Mouse (Mus musculus): Measurements from ENCODE around the gene Vamp8.

Vamp8 gene

GRCm38 (mm10) chr6:72389941-72390771 lies at the start of gene Vamp8:
Gene Vamp8 (minus strand): TSS chr6:72390703.
- peak; percentile 93 for DNase-seq

- peak; percentile 89 for DNase-seq
Measured at GRCm38 (mm10) chr6:72439355-72440185, 49.1 kb upstream of the Vamp8 start, which contains the start of gene Mat2a. Gene Mat2a (minus strand): TSS chr6:72439558.

DNA sequence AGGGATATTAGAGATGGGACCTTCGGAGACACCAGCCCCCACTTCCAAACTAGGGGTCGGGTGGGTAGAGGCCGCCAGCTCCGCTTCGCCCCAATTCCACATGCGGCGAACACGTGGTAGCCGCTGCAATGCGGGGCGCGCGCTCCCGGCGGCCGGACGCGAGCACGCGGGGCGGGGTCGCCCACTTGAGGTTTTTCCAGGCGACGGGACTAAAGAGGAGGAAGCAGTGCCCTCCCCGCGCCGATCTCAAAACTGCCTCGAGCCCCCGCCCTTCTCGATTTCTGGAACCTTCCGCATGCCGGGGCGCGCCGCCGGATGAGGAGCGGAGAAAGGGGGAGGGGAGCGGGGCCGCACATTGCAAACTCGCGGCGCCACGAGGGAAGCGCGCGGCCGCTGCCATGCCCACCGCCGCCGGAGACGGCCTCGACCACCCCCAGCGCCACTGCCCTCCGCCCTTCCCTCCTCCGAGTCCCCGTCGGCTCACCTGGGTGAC lies 48.4 kb upstream of the Vamp8 start:
- DNase-seq = peak; percentile 97

DNA sequence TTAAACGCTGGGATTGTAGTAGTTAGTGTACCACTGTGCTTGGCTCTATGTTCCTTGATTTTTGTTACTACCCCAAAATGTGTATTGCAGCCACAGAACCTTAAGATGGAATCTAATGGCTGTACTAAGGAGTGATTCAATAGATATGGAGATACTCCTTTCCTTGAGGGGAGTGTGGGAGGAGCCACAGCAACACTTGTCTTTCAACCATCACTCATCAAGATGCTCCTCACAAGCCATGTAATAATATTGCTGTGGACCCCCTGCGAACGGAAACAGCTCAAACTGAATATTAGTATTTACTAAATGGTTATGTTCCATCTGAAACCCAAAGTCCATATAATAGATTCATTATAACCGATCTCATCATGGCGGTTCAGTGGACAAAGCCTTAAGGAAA lies 47.7 kb upstream of the Vamp8 start:
- no peak for DNase-seq

- no peak for DNase-seq
Measured at GRCm38 (mm10) chr6:72432153-72432552, 41.6 kb upstream of the Vamp8 start.

GRCm38 (mm10) chr6:72430989-72431921 lies 40.8 kb upstream of the Vamp8 start:
- DNase-seq = no peak

DNA sequence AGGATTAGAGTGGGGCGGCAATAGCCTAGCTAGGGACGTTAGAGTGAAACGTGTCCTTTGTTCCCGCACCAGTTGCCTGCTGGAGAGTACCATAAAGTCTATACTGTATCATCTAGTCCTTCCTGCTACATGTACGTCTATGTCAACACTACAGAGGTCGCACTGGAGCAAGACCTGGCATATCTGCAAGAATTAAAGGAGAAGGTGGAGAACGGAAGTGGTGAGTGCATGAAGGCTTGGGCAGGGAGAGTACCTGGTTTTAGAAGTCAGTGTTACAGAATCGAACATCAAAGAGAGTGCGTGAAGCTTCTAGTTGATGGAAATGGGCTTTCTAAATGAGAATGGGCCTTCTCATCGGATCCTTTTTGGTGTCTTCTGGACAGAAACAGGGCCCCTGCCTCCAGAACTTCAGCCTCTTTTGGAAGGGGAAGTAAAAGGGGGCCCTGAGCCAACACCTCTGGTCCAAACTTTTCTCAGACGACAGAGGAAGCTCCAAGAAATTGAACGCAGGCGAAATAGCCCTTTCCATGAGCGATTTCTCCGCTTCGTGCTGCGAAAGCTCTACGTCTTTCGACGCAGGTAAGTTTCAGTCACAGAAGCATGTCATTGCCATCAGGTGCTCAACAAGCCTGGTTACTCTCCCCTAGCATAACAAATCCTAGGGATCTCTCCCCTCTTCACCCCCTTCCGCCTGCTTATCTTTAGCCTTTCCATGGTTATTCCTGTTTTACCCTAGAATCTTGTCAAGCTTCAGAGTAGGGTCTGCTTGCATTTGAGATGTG lies 38.7 kb upstream of the Vamp8 start:
- DNase-seq = no peak

DNA sequence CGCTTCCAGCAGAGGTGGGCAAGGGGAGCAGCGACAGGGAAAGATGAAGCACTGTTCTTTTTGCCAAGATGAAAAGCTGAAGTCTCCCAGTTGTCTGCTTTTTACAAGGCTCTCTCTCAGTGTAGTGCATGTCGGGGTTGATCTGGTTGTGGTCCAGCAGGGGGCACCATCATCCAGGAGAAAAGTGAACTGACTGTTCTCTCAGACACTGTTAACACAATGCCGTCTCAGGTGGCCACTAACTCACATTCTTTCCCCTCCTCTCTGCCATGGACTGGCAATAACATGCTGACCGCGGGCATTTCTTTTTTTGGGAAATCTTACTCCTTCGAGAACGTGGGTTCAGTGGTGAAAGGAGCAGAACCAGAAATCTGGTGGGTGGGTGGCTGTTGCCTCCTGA lies 37.5 kb upstream of the Vamp8 start:
- peak; percentile 86 for DNase-seq

GRCm38 (mm10) chr6:72425646-72426045 lies 35.1 kb upstream of the Vamp8 start:
- no peak for DNase-seq

DNA sequence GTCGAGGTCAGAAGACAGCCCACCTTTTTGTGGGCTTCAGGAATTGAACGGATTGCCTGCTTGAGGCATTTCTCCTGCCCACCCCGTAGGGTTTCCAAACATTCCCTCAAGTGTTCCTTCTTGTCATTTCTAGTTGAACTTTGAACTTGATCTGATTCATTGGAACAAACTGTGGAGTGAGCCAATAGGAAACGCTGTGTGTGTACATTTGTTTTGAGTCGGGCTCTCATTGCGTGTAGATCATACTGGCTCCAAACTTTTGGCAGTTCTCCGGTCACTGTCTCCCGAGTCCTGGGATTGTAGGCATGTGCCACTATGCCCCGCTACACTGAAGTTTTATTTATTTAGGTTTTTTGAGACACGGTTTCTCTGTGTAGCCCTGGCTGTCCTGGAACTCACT lies 30.4 kb upstream of the Vamp8 start:
- no peak for DNase-seq

DNA sequence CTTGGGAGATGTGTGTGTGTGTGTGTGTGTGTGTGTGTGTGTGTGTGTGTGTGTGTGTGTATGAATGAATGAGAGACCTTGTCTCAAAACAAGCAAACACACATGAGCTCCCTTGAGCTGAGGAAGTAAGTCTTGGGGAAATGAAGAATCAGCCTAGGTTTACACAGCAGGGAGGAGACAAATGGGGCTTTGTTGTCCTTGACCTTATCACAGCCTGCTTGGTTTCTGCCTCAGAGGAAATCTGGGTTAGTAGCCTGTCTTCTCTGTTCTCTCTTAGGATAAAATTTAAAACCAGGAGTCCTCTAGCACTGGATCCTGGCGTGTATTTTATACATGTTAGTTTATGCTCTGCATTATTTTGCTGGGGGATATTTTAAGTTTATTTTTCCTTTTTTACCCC lies 29.3 kb upstream of the Vamp8 start:
- DNase-seq = no peak

DNA sequence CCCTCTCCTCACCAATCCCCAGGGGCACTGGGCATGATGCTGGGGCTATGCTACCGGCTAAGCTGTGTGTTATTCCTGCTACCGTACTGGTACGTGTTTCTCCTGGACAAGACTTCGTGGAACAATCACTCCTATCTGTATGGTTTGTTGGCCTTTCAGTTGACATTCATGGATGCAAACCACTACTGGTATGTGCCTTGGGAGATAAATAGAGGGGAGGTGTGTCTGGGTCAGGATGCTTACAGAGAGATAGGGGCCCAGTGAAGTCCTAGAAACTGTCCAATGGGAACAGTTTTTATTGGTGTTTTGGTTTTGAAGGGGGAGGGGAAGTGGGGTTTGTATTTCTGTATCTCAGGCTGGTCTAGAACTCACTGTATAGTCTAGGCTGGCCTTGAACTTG lies 27.8 kb upstream of the Vamp8 start:
- DNase-seq = no peak

- DNase-seq = peak; percentile 79
Measured at GRCm38 (mm10) chr6:72415964-72416772, 25.7 kb upstream of the Vamp8 start.

GRCm38 (mm10) chr6:72415181-72415580 lies 24.7 kb upstream of the Vamp8 start:
- DNase-seq = no peak

- peak; percentile 98 for DNase-seq
Measured at GRCm38 (mm10) chr6:72414076-72414756, 23.7 kb upstream of the Vamp8 start, which contains the start of gene Ggcx. Gene Ggcx (plus strand): TSS chr6:72414308.

DNA sequence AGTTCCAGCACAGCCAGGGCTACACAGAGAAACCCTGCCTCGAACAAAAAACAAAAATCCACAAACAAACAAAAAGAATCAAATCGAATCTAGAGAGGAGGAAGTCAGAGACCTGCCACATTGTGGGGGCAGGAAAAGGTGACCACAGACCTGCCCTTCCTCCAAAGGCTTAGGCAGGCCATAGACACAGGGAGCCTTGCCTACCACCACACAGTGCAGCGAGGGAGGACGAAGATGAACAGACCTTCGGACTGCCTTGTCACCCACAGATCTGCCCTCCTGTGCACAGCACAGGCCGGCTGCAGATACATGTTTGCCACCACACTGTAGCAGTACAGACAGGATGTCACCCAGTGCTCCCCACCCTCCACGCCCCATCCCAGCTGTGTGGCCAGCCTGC lies 20.0 kb upstream of the Vamp8 start:
- no peak for DNase-seq

DNA sequence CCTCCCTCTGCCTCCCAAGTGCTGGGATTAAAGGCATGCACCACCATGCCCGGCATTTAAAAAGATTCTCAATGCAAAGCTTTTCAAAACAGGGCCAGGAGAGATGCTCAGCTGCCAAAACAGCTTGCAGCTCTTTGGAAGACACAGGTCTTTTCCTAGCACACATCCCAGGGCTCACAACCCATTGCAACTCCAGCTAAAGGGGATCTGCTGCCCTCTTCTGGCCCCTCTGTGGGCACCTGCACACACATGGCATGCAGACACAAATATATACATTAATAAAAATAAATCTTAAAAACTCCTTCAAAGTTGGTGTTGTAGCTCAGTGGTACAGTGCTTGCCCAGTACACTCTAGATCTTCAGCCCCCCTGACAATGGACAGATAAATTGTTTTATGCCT lies 19.5 kb upstream of the Vamp8 start:
- no peak for DNase-seq

DNA sequence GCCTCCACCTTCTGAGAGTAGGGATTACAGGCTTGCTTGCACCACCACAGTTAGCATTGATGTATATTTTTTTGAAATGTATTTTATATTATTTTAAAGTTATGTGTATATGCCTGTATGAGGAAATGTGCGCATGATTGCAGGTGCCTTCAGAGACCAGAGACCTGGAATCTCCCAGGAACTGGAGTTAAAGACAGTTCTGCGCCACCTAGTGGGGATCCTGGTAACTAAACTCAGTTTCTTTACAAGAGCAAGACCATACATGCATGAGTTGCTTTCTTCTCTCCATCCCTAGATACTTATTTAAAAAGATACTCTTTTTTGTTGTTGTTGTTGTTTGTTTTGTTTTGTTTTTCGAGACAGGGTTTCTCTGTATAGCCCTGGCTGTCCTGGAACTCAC lies 19.1 kb upstream of the Vamp8 start:
- peak; percentile 91 for DNase-seq

- DNase-seq = peak; percentile 96
Measured at GRCm38 (mm10) chr6:72407119-72407518, 16.6 kb upstream of the Vamp8 start.

GRCm38 (mm10) chr6:72405356-72405755 lies 14.9 kb upstream of the Vamp8 start:
- no peak for DNase-seq
